Mouse (Mus musculus): ENCODE measurements at regions not wholly inside any gene's neighbourhood (a gene's known extent, or its start where the extent isn't known, plus 50 kb on each side); places are given as distances from the start of the nearest gene placed in this dataset.
"Not testable (repeated sequence)": the region's sequence is repeated elsewhere in the genome, so short reads cannot be mapped to it uniquely, and the experiment has no call there.

DNA sequence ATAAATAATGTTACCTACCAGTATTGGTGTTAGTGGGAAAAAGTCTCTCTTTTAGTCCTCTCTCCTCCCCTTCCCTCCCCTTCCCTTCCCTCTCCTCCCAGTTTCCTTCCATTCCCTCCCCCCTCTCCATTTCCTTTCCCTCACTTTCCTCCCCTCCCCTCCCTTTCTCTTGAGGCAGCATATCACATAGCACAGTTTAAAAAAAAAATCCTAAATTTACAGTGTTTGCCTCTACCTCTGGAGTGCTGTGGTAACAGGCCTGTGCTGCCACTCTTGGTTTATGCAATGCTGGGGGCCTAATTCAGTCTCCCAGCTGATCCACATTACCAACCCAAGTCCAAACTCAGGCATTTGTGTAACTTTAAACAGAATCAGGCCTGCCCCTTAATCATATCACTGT lies 52.1 kb upstream of the Slc44a3 start:
- no peak for DNase-seq (ENCODE audit: low spot score)

DNA sequence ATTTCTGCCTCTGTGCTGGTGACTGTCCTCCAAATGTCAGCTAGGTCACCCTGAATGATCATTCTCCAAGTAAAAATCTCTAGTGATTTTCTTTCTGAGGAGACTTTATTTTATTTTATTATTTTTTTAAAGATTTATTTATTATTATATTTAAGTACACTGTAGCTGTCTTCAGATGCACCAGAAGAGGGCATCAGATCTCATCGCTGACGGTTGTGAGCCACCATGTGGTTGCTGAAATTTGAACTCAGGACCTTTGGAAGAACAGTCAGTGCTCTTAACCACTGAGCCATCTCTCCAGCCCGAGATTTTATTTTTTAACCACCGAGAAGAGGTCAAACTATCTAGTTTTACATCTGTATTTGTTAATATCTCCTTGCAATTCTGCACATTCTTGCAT lies 50.5 kb upstream of the Slc44a3 start:
- DNase-seq (ENCODE audit: low spot score), result not testable (repeated sequence)
